Mouse (Mus musculus) liver, postnatal 0 days (tissue): ENCODE measurements around the gene Ubald1.

Experiments
- CTCF ChIP-seq: sonication (generic); IDR thresholded peaks from 2 replicates; pipeline ENCODE4 v1.5.1; 2016; ENCODE audit warnings: antibody characterized with exemption, low read depth
- EP300 ChIP-seq: IDR thresholded peaks from 2 replicates; pipeline ENCODE4 v1.6.1; 2016; ENCODE audit warnings: antibody characterized with exemption, low read depth, mild to moderate bottlenecking

- TF ChIP-seq EP300, result no peak
- TF ChIP-seq CTCF, result no peak
Measured at GRCm38 (mm10) chr16:4877195-4877594, 2.9 kb downstream of the Ubald1 start.
